Mouse (Mus musculus) urinary bladder, postnatal 10 days (tissue): ENCODE measurements around the gene Ncor1.
A peak's percentile ranks its signal among the peaks of the same experiment; 100 is the strongest.
"Not testable (repeated sequence)": the region's sequence is repeated elsewhere in the genome, so short reads cannot be mapped to it uniquely, and the experiment has no call there.

ENCODE experiments used
- DNase-seq: peaks from one replicate; pipeline ENCODE4 v3.0.0; 2022; ENCODE audit warnings: low spot score

Ncor1 gene

DNA sequence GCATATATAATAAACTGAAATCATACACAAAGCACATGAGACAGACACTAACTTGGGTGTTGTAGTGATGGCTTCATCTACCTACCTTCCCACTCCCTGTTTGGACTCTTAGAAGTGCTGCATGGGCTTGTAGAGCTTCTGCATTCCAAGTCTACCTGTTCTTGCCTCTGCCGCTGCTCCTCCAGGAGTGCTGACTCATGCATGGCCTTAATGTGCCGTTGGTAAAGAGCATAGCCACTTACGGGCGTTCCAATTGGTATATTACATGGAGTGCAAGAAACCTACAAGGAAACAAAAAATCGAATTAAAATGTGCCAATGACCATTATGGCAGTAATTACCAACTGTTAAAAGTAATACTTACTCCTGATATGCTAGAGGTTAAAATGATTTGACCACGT is 91.5 kb downstream of the Ncor1 start:
- no peak for DNase-seq

DNA sequence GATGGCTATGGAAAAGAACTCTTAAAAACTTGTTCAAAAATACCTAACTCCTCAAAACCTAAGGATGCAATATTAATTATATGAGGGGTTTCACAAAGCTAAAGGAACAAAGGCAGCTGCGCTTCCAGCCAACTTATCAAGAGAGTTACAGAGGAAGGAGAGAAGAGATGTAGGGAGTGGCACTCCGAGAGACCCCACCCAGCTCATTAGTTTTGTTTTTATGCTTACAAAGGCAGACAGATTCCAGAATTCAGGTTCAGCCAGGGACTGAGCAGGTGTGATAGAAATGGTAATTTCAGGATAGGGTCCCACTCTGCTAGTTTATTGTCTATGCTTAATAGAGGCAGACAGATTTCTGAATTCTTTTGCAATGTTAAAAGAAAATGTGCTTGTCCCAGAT is 103.1 kb downstream of the Ncor1 start:
- no peak for DNase-seq

DNA sequence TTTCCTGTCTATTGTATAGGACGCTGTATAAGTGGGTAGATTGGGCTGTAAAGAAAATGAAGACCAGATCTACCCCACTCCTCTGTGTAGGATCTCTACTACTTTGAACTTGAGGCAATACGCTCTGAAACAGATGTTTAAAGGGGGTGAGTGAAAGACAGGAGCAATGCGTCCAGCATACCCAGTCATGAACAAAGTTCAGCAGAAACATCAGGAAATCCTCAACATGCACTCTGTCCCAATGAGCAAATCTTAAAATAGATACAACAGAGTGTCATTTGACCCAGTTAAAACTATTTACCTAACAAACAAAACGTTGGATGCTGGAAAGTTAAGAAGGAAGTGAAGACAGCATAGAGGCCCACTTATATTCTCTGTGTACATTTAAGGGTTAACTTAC is 106.4 kb downstream of the Ncor1 start:
- DNase-seq = no peak

DNA sequence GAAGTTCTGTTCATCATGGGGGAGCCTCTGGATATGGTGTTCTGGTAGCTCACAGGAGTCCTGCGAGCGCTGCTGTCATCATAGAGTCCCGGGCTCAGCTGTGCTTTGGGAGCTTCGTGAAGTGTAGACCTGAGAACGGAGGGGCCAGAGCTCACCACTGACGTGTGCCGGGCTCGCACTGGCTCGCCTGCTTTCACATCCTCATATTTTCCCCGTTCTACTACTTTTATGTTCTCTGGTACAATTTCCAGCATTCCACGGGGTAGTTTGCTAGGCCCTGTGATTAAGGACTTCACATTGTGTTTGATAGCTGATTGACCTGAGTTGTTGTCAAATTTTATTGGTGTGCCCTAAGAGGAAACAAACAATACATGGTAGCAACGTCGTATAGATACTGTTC is 115.3 kb downstream of the Ncor1 start:
- no peak for DNase-seq

DNA sequence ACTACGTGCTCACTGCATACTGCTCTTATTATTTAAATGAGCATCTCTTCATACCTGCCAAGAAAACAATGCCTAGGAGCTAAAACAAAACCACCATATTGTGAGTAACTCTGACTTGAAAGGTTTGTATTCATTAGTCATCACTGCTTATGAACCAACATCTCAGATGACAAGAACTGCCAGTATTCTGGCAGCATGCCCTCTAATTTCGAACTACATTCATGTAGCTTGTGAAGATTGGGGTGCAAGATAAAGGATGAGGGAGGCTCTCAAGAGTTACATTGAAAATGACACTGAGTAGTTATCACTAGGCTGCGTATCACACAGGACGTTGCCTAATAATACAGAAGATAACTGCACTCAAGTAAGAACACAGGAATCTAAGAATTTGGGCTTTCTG is 126.1 kb downstream of the Ncor1 start:
- DNase-seq = no peak

DNA sequence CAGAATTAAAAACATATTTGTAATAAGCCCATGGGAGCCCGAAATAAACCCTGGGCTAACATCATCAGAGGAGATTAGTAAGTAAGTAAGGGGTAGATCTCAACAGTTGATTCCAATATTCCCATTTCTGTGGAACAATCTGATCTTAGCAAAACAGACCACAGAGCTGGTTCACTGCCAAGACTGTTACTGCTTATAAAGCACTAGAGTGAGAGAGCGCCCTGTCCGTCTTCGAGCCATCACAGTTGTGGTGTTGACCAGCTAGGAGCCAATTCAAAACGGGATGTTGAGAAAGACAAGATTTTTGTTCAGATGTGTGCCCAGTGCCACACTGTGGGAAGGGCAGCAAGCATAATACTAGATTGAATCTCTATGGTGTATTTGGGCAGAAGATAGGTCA is 127.2 kb downstream of the Ncor1 start:
- DNase-seq = no peak

DNA sequence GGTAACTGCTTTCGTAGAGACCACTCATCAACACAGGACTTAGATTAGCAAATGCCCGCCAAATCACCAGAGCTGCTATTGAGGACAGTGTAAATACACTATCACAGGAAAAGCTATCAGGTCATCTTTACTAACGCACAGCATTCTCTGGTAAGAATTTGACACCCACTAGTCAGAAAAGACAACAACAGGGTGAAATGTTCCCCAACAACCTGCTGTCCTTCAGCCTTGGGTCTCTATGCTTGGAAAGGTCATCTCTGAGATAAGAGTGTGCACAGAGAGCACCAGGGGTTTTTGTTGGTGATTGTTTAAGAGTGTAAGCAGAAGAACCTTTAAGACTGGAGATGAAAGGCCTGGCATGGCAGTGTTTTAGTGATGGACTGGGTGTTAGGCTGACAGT is 134.7 kb downstream of the Ncor1 start:
- DNase-seq = no peak

DNA sequence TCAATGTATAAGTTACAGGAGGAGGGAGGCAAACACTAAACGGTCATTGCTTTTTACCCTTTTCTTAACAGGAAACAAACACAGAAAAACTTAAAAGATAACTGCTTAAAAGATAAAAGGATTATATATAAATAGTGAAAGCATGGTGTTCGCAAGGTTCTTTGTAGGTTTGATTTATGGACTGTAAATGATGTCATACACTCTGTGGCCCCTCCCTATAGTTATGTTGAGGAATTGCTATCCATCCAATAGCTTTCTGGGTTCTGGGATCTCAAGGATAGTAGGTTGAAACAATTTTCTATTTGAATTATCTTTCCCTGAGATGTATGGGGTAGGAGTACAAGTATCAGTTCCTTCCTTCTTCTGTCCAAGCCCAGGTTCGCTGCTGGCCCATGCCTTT is 138.2 kb downstream of the Ncor1 start:
- DNase-seq = no peak

DNA sequence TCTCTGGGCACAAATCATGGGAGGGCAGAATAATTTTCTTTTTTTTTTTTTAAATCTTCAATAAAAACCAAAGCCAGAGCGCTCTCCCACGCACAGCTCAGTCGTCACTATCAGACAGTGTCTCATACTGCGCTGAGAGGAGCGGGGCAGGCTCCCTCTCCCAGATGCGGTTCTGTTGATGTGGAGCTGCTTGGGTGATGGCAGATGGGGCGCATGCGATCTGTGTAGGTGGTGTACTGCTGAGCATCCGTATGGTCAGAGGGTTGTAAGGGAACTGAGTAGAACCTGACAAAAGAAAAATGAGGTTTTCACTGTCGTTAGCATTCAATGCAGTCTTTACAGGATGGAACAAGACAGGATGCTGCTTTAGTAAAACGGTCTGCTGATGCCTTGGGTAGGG is 140.6 kb downstream of the Ncor1 start:
- DNase-seq = no peak

DNA sequence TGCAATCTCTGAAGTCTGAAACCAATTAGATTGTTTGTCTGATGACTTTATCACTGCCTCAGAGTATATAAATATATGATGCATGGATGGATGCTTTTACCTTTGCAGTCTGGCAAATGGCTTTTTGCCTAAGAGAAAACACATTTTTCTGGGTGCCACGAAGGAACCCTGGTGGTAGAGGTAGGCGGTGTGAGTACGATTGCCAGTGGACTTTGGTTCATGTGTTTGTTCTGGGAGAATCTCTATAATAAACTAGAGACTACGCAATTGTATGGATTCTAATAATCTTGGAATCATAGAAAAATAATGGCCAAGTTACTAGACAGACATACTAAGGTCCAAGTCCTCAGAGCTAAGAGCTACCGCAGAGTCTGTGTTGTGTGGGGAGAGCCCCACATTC is 143.4 kb downstream of the Ncor1 start:
- DNase-seq = no peak

DNA sequence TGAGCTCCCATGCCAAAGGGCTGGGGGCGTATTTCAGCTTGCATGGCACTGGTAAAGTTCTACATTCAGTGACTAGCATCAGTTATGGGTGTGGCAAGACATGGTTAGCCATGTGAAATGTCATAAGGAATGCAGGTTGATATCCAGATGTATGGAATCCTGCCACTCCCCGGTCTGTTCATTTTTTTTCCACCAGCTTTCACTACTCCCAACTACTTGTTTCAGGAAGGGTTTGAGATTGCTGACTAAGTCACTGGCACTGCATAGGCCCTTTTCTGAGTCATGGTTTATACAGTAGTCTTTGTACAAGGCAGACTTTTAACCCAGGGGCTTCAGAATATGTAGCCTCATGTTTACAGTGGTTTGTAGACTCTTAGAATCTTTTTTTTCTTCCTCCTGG is 149.0 kb downstream of the Ncor1 start:
- DNase-seq = no peak

DNA sequence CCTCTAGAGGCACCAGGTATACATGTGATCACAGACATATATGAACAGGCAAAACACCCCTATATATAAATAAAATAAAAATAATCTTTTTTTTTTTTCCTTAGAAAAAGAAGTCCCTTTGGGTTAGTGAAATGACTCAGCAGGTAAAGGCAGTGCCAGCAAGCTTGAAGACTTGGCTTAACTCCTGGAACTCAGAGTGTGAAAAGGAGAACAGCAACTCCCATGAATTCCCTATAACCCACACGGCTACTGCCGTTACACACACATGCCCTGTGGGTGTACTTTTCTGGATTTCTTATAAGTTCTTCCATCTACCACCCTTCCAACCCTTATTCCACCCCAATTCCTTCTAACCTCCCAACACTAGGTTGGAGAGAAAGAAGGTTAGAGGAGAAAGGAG is 152.5 kb downstream of the Ncor1 start:
- no peak for DNase-seq

DNA sequence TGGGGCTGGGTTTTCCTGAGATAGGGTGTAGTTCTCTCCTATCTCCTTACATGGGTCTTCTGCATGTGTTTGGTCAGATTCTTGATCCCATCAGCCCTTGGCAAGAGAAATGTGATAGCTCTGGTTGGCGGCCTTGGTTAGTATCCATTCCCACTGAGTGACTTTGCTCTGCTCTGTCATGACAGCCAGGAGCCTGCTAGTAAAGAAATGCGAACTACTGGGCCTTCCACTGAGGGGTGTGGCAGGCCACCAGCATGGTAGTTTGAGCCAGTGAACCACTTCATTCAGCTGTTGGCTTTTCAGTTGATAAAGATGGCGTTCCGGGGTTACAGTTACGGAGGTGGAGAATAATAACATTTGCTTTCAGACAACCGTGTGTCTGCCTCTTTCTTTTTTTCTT is 159.5 kb downstream of the Ncor1 start:
- DNase-seq = no peak

DNA sequence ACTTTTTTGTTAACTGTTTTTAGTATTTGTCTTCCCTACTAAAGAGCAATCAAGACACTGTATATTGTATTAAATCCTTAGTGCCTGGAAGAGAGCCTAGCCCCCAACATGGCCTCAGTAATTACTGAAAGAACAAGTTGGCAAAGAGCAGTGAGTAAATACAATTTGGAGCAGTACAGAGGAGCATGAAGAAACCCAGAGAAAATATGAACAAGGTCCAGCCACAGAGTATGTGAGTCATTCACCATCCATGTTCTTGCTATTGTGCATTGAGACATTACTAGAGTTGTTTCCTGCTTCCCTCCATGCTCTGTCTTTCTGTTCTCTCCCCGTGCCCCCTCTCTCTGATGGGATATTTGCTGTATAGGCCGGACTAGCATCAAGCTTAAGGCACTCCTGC is 164.2 kb downstream of the Ncor1 start:
- DNase-seq = no peak

DNA sequence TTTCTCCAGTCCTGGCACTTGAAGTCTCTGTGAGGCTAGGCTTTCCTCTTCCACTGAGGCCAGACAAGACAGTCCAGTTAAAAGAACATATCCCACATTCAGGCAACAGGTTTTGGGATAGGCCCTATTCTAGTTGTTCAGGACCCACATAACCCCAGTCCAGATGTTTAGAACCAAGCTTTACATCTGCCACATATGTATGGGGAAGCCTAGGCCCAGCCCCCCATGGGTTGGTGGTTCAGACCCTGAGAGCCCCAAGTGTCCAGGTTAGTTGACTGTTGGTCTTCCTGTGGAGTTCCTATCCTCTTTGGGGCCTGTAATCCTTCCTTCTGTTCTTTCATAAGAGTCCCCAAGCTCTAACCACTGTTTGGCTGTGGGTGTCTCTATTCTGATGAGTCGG is 170.6 kb downstream of the Ncor1 start:
- DNase-seq = no peak

DNA sequence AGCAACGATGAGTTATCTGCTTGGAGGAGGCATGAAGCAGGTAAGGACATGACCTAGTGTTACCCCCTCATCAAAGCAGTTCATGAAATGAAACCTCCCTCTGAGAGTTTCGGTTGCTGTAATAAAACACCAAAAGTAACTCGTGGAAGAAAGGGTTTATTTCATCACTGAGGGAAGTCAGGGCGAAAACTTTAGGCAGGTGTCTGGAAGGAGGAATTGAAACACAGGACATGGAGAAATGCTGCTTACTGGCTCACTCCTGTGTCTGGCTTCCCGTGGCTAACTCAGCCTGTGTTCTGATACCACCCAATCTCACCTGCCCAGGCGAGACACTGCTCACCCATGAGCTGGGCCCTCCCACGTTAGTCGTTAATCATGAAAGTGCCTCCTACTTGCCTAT is 173.3 kb downstream of the Ncor1 start:
- DNase-seq = no peak

DNA sequence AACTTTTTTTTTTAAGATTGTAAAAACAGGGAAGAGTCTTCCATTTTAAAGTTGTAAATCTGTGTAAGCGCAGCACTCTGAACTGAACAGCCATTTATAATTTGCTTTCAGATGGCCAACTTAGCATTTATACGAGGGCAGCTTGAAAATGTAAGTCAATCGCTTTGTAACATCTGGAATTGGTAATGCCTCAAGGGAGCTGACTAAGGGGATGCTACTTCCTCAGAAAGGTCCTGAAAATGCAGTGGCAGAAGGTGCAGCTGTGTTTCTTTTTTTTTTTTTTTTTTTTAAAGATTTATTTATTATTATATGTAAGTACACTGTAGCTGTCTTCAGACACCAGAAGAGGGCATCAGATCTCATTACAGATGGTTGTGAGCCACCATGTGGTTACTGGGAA is 174.3 kb downstream of the Ncor1 start:
- DNase-seq = not testable (repeated sequence)

DNA sequence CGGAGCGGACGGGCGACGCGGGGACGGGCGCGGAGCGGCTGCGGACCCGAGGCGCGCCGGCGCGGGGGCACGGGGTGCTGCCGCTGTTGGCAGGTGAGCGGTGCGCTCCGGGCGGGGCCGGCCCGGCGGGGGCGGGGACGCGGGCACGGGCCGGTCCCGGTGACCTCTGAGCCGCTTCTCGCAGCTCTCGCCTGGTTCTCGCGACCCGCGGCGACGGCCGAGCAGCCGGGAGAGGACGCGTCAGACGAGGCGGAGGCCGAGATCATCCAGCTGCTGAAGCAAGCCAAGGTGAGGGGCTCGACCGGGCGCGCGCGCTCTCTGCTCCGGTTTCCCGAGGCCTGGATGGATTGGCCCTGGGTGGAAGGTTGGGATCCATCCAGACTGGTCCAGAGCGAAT is 176.7 kb downstream of the Ncor1 start:
- peak; percentile 25 for DNase-seq

DNA sequence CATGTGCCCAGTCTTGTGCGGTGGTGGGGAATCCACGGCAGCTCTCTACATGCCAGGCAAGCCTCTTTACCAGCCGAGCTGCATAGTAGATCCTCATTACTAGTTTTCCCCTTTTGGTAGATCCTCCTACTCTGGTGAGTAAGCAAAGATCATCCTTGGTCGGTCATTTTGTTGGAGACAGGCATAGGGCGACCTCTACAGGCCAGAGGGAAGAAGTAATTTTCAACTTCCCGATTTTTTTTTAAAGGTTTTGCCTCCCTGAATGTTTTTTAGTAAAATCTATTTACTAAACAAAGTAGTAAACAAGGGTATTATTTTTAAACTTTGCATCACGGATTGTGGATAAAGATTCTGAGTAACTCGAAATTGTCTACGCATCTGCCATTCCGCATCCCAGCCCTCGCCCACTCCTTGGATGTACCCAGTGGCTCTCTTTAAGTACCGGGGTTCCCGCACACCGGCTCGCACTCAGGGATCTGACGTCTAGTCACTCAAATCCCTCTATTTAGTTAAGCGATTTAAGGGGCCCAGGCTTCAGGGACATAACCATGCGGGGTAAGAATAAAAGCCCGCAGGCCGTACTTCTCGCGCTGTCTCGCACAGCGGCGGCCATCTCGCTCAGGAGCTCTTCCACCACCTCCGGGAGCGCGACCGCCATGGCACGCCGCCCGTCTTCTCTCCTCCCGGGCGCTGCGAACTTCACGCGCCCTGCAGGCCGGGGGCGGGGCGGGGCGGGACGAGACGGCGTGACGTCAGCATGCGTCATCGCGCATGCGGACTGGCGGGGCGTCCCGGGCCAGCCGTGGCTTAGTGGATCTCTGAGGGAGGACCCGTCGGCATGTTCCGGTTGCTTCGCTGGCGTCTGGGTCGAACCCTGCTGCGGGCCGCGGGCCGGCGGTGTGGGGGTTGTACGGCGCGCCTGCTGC is 177.4 kb downstream of the Ncor1 start, which contains the start of the genes Zswim7 and Ttc19:
Zswim7 (minus strand) TSS at position 701 of the 926 bp plus-strand sequence.
Ttc19 (plus strand) TSS at position 799 of the 926 bp plus-strand sequence.
- DNase-seq = peak; percentile 75

DNA sequence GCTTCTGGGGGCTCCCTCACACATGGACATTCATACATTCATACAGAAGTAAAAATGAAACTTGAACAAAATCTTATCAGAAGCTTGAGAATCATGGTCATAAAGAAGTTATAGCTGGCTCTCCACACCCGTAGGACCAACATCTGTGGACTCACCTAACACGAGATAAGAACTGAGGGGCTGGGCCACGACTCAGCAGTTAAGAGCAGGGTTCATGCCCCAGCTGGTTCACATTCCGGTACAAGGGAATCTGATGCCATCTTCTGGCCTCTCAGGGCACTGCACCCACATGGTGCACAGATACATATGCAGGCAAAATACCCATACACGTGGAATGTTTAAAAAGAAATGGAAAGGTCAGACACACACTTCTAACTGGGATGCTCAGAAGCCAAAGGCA is 180.3 kb downstream of the Ncor1 start:
- DNase-seq = no peak

DNA sequence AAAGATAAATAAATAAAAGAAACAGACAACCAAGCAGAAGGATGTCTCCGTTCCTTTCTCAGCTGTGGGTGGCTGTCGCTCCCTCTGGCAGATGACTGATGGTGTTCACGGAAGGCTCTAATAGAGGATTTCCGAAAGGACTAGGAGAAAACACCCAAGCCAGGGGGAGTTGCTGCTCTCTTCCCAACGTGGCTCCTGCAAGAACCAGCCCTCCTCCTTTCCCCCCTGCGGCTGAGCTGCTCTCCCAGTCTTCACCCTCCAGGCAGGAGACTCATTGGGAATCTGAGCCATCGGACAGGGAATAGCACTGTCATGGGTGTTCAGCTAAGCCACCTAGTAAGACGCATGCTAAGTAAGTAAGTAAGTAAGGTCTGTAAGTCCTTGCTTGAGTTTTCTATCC is 181.3 kb downstream of the Ncor1 start:
- DNase-seq = no peak

DNA sequence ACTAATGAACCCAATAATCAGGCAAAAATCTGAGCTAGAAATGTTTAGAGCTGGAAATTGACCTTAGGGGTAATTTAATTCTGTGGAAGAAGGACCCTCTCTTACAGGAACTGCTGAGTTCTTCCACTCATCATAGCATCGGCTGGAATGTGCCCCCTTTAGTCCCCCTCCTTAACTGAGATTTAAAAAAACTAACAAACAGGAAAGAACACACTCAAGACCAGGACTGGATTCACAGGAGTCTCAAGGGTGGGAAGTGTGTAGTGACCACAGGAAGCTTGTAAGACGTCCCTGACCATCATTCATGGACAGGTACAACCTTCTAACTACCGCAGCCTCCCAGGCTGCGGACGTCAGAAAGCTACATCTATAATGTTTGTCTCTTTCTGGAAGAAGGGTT is 187.5 kb downstream of the Ncor1 start:
- DNase-seq = no peak

DNA sequence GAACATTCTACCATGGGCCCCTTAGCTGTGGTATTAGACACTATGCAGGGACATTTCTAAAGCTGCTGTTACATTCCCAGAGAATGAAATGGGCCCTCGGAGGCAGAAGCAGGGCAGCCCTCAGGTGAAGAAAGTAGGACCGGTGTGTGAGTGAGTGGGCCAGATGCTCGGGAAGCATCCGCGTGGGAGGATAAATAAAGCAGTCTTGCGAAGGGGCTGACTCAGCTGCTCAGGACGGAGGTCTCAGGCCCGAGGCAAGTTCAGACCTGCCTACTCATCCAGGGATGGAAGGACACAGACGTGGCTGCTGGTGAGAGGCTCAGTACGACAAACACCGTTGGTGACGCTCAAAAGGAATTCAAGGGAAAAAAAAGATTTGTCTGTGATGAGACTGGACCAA is 189.2 kb downstream of the Ncor1 start:
- DNase-seq = no peak

DNA sequence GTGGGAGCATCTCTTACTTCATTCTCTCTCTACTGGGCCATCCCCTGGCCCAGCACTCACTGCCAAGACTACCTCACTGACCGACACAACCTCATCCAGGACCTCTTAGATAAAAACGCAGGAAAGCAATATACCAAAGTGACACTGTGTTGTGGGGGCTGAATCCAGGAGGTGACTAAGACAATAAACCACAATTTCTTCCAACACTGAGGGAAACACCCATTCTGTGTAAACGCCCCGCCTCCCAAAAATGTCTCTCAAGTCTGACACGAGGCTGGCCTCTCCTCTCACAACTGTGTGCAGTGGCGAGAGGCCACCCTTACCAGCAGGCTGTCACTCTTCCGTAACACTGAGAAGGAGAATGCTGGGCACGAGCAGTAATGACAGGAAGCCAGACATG is 190.0 kb downstream of the Ncor1 start:
- no peak for DNase-seq
